Mouse (Mus musculus) neural tube, embryonic 14.5 days (tissue): Measurements from ENCODE around the gene Relt. TPM values are rescaled to one million over a fixed set of nuclear protein-coding genes. Genes with fewer than 3 reads are reported as not detected.

Experiments
- ATAC-seq: fragments of 200-750 bp; cut with Nextera tagmentation; 2 replicates; pipeline ENCODE4 v1.8.0; 2017; ENCODE audit warnings: low read depth, mild to moderate bottlenecking, moderate TSS enrichment, moderate library complexity
- H3K27ac ChIP-seq: fragments of 300-500 bp; sonication (generic); 2 replicates; pipeline ENCODE4 v1.5.1; 2014; ENCODE audit warnings: low read depth, mild to moderate bottlenecking, control low read depth, low read length, moderate library complexity, mixed read lengths
- H3K27me3 ChIP-seq: fragments of 300-500 bp; sonication (generic); 2 replicates; pipeline ENCODE4 v1.6.1; 2014; ENCODE audit warnings: low read length; ENCODE audit not compliant: control insufficient read depth, insufficient read depth
- H3K36me3 ChIP-seq: fragments of 300-500 bp; sonication (generic); 2 replicates; pipeline ENCODE4 v1.6.1; 2014; ENCODE audit warnings: low read length, mixed read lengths; ENCODE audit not compliant: control insufficient read depth, insufficient read depth
- H3K4me1 ChIP-seq: fragments of 300-500 bp; sonication (generic); 2 replicates; pipeline ENCODE4 v1.6.1; 2014; ENCODE audit warnings: low read length; ENCODE audit not compliant: control insufficient read depth, insufficient read depth
- H3K4me2 ChIP-seq: fragments of 300-500 bp; sonication (generic); 2 replicates; pipeline ENCODE4 v1.6.1; 2014; ENCODE audit warnings: mild to moderate bottlenecking, low read depth, low read length, control low read depth
- H3K4me3 ChIP-seq: fragments of 300-500 bp; sonication (generic); 2 replicates; pipeline ENCODE4 v1.5.1; 2014; ENCODE audit warnings: low read depth, low read length, control low read depth, mixed read lengths
- H3K9ac ChIP-seq: fragments of 300-500 bp; sonication (generic); replicated peaks from 2 replicates; pipeline ENCODE4 v1.6.1; 2014; ENCODE audit warnings: low read depth, mild to moderate bottlenecking, control low read depth, low read length, mixed read lengths
- H3K9me3 ChIP-seq: fragments of 300-500 bp; sonication (generic); 2 replicates; pipeline ENCODE4 v1.6.1; 2016; ENCODE audit warnings: low read length; ENCODE audit not compliant: control insufficient read depth
- WGBS: fragments of 180-500 bp; shearing (Covaris S2); extraction: QIAGEN DNeasy Blood & Tissue Kit; methylation state at CpG from one replicate; pipeline ENCODE4 v1.1.7; 2014; 5-methylcytosine and 5-hydroxymethylcytosine counted together
- polyA plus RNA-seq: library from polyadenylated mRNA; unstranded; fragments of >200 nt; fragmentation: Nextera tagmentation; extraction: Ambion mirVana; gene quantifications from 2 replicates; pipeline ENCODE4 v1.2.1, GENCODE M21; 2014

Relt gene
- polyA plus RNA-seq, 1 experiment from 2014 or later: 4.1 TPM

GRCm38 (mm10) chr7:100844385-100845025 is 18.7 kb downstream of the Relt start:
- no peaks in the 10 kb centered on the region for H3K27me3 ChIP-seq
- H3K4me2 ChIP-seq: no peak overlapping the region
- no peak for ATAC-seq
- no peak overlapping the region for H3K9ac ChIP-seq
- WGBS: 74% methylated on average over 2 of the region's 2 CpGs
- no peaks in the 10 kb centered on the region for H3K36me3 ChIP-seq
- H3K27ac ChIP-seq: no peak overlapping the region
- no peaks in the 10 kb centered on the region for H3K4me1 ChIP-seq
- no peaks in the 10 kb centered on the region for H3K9me3 ChIP-seq
- H3K4me3 ChIP-seq: no peak overlapping the region

- WGBS: 97% methylated on average over 2 of the region's 2 CpGs
Measured at GRCm38 (mm10) chr7:100843866-100844265, 19.4 kb downstream of the Relt start.

GRCm38 (mm10) chr7:100842175-100842574 is 21.1 kb downstream of the Relt start:
- no peaks in the 10 kb centered on the region for H3K4me1 ChIP-seq
- 92% methylated on average over 5 of the region's 5 CpGs for WGBS
- no peak overlapping the region for H3K9ac ChIP-seq
- no peak overlapping the region for H3K4me2 ChIP-seq
- H3K27me3 ChIP-seq: no peaks in the 10 kb centered on the region
- no peaks in the 10 kb centered on the region for H3K9me3 ChIP-seq
- ATAC-seq: no peak
- H3K36me3 ChIP-seq: 0 out of 2 replicates have a peak, but pooled peaks cover 8% of the 10 kb centered on the region
- H3K4me3 ChIP-seq: no peak overlapping the region
- no peak overlapping the region for H3K27ac ChIP-seq

More at GRCm38 (mm10) chr7:100843866-100844265, 19.4 kb downstream of the Relt start:
- no peaks in the 10 kb centered on the region for H3K27me3 ChIP-seq
- H3K4me1 ChIP-seq: no peaks in the 10 kb centered on the region
- no peak overlapping the region for H3K9ac ChIP-seq
- H3K4me2 ChIP-seq: no peak overlapping the region
- H3K4me3 ChIP-seq: no peak overlapping the region
- H3K36me3 ChIP-seq: no peaks in the 10 kb centered on the region
- H3K9me3 ChIP-seq: no peaks in the 10 kb centered on the region
- no peak for ATAC-seq
- H3K27ac ChIP-seq: no peak overlapping the region

GRCm38 (mm10) chr7:100841608-100842007 is 21.6 kb downstream of the Relt start:
- WGBS: 94% methylated on average over 6 of the region's 6 CpGs
- Histone ChIP-seq H3K9me3 (no peaks in the 10 kb centered on the region), H3K4me2 (no peak overlapping the region), H3K4me3 (no peak overlapping the region), H3K4me1 (no peaks in the 10 kb centered on the region), H3K36me3 (peaks cover 13% of the 10 kb centered on the region; the same call in 1 of the 2 replicates), H3K27ac (no peak overlapping the region), H3K27me3 (no peaks in the 10 kb centered on the region), H3K9ac (no peak overlapping the region)
- no peak for ATAC-seq

- no peak for ATAC-seq
- WGBS: 100% methylated on average over 1 of the region's 1 CpGs
Measured at GRCm38 (mm10) chr7:100840906-100841305, 22.3 kb downstream of the Relt start.

GRCm38 (mm10) chr7:100839632-100840402 is 23.4 kb downstream of the Relt start:
- WGBS: 69% methylated on average over 6 of the region's 6 CpGs
- Histone ChIP-seq H3K9ac (no peak overlapping the region), H3K4me1 (no peaks in the 10 kb centered on the region), H3K27me3 (no peaks in the 10 kb centered on the region), H3K4me3 (no peak overlapping the region), H3K36me3 (peaks cover 19% of the 10 kb centered on the region; the same call in 1 of the 2 replicates), H3K4me2 (no peak overlapping the region), H3K9me3 (no peaks in the 10 kb centered on the region), H3K27ac (no peak overlapping the region)
- no peak for ATAC-seq

More at GRCm38 (mm10) chr7:100840906-100841305, 22.3 kb downstream of the Relt start:
- Histone ChIP-seq H3K9me3 (no peaks in the 10 kb centered on the region), H3K36me3 (peaks cover 15% of the 10 kb centered on the region; the same call in 1 of the 2 replicates), H3K27me3 (no peaks in the 10 kb centered on the region), H3K9ac (no peak overlapping the region), H3K4me2 (no peak overlapping the region), H3K27ac (no peak overlapping the region), H3K4me3 (no peak overlapping the region), H3K4me1 (no peaks in the 10 kb centered on the region)

GRCm38 (mm10) chr7:100837701-100838100 is 25.5 kb downstream of the Relt start:
- Histone ChIP-seq H3K4me3 (no peak overlapping the region), H3K9ac (no peak overlapping the region), H3K36me3 (peaks cover 19% of the 10 kb centered on the region; the same call in 1 of the 2 replicates), H3K27me3 (no peaks in the 10 kb centered on the region), H3K4me2 (no peak overlapping the region), H3K9me3 (no peaks in the 10 kb centered on the region), H3K27ac (no peak overlapping the region), H3K4me1 (no peaks in the 10 kb centered on the region)
- ATAC-seq: no peak
- 68% methylated on average over 1 of the region's 1 CpGs for whole genome bisulfite sequencing

- H3K36me3 ChIP-seq: peaks cover 19% of the 10 kb centered on the region; the same call in 1 of the 2 replicates
- WGBS: 91% methylated on average over 10 of the region's 10 CpGs
- H3K9me3 ChIP-seq: no peaks in the 10 kb centered on the region
- no peak overlapping the region for H3K4me2 ChIP-seq
- no peak overlapping the region for H3K4me3 ChIP-seq
- no peak overlapping the region for H3K9ac ChIP-seq
- no peak overlapping the region for H3K27ac ChIP-seq
- no peak for ATAC-seq
- no peaks in the 10 kb centered on the region for H3K27me3 ChIP-seq
- no peaks in the 10 kb centered on the region for H3K4me1 ChIP-seq
Measured at GRCm38 (mm10) chr7:100836657-100837056, 26.6 kb downstream of the Relt start.

GRCm38 (mm10) chr7:100835711-100836110 is 27.5 kb downstream of the Relt start:
- H3K9ac ChIP-seq: no peak overlapping the region
- H3K27me3 ChIP-seq: no peaks in the 10 kb centered on the region
- H3K27ac ChIP-seq: no peak overlapping the region
- H3K4me3 ChIP-seq: no peak overlapping the region
- no peaks in the 10 kb centered on the region for H3K9me3 ChIP-seq
- no peak overlapping the region for H3K4me2 ChIP-seq
- peaks cover 19% of the 10 kb centered on the region; the same call in 1 of the 2 replicates for H3K36me3 ChIP-seq
- 86% methylated on average over 6 of the region's 6 CpGs for WGBS
- no peak for ATAC-seq
- no peaks in the 10 kb centered on the region for H3K4me1 ChIP-seq
